Mouse (Mus musculus): ENCODE results near the gene Unc93a.
"Not testable (repeated sequence)": the region's sequence is repeated elsewhere in the genome, so short reads cannot be mapped to it uniquely, and the experiment has no call there.

Gene Unc93a

GRCm38 (mm10) chr17:13091510-13091909 lies 40.1 kb downstream of the Unc93a start:
- in situ Hi-C loops (cut with MboI, MseI) = not testable (repeated sequence)

- in situ Hi-C loops (cut with MboI, MseI) = not testable (repeated sequence)
These were observed 62.4 kb downstream of the Unc93a start for GRCm38 (mm10) chr17:13069227-13069626.

- in situ Hi-C loops (cut with MboI, MseI) = not testable (repeated sequence)
These were observed 63.7 kb downstream of the Unc93a start for GRCm38 (mm10) chr17:13067864-13068385.

- in situ Hi-C loops (cut with MboI, MseI) = loop anchor here (5.0 kb wide), 1 partner anchor 294 kb away; no protein-coding TSS in a partner anchor
These were observed 68.7 kb downstream of the Unc93a start for GRCm38 (mm10) chr17:13062882-13063281.

- in situ Hi-C loops (cut with MboI, MseI) = loop anchor here (5.0 kb wide), 1 partner anchor 296 kb away; no protein-coding TSS in a partner anchor
These were observed 70.8 kb downstream of the Unc93a start, which contains the start of gene Tcp10b for GRCm38 (mm10) chr17:13060804-13061203. Gene Tcp10b (plus strand): TSS chr17:13061104.
